Mouse (Mus musculus): ENCODE results near the gene Mxra7.
"Not testable (repeated sequence)": the region's sequence is repeated elsewhere in the genome, so short reads cannot be mapped to it uniquely, and the experiment has no call there.

Gene Mxra7

DNA sequence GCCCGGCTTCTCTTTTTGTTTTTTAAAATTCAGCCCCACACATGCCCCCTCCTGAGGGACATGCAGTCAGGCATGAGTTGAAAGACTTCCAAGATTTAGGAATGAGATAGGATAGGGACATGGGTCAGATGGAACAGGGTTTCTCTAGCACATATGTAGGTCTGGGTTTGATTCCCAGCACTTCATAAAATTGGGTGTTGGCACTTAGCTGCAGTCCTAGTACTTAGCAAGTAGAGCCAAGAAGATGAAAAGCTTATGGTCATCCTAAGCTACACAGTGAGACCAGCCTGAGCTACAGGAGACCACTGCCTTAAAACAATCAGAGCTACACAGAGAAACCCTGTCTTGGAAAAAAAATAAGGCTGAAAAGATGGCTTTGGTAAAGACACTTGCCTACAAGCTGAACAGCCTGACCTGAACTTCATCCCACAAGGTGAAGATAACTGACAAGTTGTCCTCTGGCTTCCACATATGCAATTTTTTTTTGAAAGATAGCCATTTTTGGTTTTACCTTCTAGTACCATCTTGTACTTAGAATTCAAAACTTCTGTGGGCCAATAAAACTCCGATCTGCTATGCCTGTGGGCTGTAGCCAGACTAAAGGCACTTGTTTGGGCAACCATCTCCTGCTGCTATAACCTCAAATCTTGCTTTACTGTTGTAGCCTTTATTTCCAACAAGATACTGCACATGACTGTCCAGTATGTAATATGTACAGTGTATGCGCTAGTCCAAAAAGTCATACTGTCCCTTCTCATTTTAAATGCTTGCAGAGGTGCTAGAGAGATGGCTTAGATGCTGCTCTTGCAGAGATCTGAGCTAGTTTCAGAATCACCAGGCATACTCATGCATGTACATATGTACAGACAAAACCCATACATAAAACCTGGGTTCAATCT, 19.6 kb upstream of the Mxra7 start:
- DNase-seq (ENCODE audit: low spot score in 2 of 2) = no peak

DNA sequence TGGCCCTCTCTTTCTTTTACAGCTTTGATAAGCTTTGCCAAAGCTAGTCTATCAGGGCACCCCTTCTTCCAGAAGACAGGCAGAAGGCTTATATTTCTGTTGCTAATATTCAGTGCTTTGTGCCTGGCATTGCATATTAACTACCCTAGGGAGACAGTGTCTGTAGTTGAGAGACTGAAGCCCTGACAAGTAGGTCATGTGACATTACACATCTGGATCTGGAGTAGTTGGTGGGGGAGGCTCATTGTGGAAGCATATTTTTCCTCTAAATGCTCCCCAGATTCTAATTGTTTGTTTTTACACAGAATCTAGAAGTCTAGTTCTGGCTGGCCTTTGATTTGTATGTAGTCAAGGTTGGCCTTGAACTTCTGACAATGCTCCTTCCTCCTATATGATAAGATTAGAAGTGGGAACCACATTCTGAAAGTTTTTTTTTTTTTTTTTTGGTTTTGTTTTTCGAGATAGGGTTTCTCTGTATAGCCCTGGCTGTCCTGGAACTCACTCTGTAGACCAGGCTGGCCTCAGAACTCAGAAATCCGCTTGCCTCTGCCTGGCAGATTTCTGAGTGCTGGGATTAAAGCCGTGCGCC, 18.8 kb upstream of the Mxra7 start:
- DNase-seq (ENCODE audit: low spot score in 2 of 2) = no peak

DNA sequence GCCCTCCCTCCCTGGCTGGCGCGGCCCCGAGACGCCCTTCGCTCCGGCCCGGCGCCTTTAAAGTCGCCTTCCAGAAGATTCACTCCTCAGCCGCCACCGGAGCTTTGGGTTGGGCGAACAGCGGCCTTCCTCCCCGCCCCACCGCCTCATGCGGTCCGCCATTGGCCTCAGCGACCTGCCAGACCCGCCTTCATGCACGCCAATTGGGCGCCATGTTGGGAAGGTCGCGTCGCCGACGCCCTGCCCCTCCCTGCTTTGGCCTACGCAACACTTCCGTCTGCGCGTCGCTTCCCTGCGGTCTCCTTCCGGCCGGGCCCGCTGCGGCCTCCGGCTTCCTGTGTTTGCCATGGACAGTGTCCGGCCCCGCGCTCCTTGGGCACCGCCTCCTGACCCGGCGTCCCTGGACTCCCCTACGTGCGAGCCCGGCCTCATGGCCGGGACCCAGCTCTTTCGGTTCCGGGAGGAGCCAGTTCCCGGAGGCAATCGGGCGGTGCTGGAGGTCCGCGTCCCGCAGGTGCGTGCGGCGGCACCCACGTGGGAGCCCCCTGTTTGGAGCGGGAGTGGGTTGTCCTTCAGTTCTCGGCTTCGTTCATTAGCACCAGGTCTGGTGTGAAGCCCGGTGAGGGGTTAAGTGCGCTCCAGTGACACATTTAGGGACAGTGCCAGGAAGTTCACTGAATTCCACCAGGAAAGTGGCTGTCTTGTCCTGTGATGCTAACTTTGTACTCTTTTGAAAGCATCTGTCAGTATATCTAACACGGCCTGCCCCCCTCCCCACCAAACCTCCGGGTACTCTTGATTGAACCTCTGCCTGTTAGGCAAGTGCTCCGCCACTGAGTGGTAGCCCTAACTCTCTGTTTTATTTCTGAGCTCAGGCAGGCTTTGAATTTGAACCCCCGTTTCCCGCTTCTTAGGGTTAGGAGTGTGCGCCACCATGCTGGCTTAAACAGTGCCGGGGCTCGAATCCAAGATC, 15.7 kb upstream of the Mxra7 start, which contains the start of the genes Mettl23 and Jmjd6:
Mettl23 (plus strand) TSS at position 18 of the 973 bp plus-strand sequence.
Jmjd6 (minus strand) TSS at position 189 of the 973 bp plus-strand sequence.
- DNase-seq (ENCODE audit: low spot score in 2 of 2) = peak; percentile 96 to 98

DNA sequence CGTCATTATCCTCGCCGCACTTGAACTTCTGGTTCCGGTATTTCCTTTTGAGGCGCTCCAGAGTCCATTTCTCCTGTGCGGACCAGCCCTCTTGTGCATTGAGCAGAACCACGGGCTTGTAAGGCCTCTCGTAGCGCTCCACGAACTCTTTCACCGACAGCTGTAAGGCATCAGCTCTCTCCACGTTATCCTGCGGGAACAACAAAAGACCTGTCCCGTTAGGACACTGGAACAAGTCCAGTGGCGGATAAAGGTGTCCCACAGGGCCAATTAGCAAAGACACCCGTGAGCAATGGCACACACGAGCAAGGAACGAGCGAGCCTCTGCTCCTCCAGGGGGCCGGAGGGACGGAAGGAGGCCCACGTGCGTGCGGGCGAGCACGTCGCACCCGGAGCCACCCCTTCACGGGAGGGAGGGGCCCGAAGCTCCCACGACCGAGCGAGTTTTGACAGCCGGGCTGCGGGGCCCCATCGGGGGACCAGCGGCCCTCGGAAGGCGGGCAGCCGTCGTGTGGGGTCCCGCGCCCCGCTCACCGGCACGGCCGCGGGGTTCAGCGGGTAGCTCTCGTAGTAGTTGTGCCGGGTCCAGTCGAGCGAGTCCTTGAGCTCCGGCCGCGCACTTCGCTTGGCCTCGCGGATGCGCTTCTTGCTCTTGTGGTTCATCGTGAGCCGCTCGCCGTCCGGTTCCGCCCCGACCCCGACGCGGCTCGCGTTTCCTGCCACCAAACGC, 14.8 kb upstream of the Mxra7 start:
- peak; percentile 66 to 68 for DNase-seq (ENCODE audit: low spot score in 2 of 2)

DNA sequence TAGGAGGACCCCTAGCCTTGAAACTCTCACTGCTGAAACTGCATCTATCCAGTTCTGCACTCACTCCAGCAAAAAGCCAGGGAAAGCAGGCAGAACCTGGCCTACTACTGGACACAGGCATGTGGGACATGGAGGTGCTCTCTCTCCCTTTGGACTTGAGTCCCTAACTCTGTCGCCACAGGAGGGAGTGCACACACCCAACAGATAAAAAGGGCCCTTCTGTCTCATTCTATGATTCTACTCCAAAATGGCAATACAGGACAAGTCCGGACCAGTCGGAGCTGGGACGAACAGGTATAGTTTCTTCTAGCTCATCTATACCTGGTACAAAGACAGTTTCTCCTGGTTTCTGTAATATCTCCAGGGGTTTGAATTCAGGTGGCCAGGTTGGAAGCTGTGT, 12.9 kb upstream of the Mxra7 start:
- no peak for DNase-seq (ENCODE audit: low spot score in 2 of 2)

DNA sequence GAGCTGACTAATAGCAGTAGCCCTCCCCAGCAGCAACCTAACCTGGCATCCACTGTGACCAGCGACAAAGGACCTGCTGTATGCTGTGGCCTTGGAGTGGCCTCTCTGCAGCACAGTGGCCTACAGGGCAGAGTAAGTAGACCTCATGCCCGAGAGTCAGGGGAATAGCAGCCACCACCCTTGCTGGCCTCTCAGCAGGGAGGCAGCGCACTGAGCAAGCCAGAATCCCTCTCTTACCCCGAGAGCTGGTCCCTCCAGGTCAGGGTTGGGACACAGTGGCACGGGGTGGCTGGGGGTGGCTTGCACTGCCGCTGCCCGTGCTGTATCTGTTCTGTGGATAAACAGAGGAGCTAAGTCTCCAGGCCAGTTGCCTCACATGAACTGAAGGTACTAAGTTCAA, 11.8 kb upstream of the Mxra7 start:
- no peak for DNase-seq (ENCODE audit: low spot score in 2 of 2)

DNA sequence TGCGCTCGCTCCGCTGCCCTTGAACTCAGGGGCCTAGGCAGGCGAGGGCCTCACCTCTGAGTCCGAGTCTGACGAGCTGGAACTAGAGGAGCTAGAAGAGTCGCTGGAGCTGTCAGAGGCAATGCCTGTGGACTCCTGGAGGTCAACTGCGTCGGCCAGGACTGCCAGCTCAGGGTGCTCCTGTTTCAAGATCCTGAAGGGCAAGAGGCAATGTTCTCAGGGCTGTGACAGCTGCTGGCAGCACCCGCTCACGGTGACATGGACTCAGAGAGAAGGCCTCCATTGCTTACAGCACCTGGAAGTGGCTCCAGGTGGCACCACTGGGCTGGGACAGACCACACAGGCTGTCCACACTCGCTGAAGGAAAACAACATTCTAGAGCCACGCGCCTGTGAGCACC, 11.1 kb upstream of the Mxra7 start:
- no peak for DNase-seq (ENCODE audit: low spot score in 2 of 2)

DNA sequence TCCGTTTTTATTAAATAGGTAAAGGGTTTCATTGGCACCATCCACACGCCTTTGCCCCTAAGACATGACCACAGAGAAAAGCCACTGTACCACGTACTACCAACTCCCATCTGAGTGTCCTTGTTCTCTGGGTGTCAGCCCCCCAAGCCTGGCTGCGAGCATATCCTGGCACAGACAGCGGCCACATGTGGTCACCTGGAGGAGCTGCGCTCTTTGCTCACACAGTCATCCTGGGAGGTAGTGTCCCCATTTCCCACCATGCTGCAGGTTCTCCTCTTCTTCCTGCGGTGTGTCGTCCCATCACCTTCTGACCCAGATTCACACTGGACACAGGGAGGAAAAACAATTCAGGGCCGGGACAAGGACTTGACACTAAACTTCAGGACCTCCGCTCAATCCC, 9.6 kb upstream of the Mxra7 start:
- DNase-seq (ENCODE audit: low spot score in 2 of 2) = no peak

DNA sequence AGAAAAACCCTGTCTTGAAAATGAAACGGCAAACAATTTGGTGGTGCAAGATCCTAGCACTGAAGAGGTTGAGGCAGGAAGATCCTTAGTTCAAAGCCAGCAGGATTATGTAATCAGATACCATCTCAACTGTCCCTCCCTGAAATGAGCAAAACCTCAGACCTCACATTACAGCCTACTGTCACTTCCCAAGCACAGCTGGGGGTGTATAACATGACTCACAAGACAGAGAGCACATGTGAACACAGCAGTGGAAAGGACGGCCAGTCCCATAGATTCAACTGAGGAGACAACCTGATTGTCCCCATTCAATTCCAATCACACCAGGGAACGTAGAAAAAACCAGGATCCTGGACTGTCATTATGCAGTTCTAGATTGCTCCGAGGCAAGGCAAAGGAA, 8.4 kb upstream of the Mxra7 start:
- DNase-seq (ENCODE audit: low spot score in 2 of 2) = no peak

DNA sequence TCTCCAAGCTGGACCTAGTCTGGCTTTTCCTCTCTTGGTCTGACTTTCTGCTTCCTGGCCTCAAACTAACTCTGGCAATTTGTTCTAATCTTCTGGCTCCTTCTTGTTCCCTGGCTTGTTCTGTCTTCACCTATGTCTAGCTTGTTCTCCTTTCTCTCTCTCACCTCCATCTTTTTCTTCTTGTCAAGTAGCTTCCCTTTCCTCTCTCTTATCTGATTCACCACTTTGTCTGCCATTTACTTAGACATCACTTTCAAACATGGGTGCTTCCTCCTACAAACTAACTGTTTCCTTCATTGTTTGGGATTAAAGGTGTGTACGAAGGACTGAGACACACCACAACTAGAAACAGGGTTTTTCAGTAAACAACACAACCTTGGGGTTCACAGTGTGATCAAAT, 7.1 kb upstream of the Mxra7 start:
- DNase-seq (ENCODE audit: low spot score in 2 of 2) = no peak

DNA sequence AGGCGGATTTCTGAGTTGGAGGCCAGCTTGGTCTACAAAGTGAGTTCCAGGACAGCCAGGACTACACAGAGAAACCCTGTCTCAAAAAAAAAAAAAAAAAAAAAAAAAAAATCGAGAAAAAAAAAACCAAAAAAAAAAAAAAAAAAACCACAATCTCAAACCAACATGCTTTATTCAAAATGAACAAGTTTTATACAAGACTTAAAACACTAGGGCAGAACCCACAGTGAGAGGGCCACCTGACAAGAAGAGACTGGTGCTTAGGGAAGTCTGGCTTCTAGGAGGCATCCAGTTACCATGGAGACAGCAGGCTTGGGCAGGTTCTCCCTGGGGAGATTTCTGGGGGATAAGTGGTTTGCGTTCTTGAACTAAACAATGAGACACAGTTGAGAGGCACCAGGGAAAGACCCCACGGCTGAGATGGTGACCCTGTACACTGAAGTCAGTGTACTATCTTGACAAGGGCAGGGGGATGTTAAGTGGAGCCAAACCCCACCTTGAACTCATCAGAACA, 4.4 kb upstream of the Mxra7 start:
- DNase-seq (ENCODE audit: low spot score in 2 of 2) = no peak

DNA sequence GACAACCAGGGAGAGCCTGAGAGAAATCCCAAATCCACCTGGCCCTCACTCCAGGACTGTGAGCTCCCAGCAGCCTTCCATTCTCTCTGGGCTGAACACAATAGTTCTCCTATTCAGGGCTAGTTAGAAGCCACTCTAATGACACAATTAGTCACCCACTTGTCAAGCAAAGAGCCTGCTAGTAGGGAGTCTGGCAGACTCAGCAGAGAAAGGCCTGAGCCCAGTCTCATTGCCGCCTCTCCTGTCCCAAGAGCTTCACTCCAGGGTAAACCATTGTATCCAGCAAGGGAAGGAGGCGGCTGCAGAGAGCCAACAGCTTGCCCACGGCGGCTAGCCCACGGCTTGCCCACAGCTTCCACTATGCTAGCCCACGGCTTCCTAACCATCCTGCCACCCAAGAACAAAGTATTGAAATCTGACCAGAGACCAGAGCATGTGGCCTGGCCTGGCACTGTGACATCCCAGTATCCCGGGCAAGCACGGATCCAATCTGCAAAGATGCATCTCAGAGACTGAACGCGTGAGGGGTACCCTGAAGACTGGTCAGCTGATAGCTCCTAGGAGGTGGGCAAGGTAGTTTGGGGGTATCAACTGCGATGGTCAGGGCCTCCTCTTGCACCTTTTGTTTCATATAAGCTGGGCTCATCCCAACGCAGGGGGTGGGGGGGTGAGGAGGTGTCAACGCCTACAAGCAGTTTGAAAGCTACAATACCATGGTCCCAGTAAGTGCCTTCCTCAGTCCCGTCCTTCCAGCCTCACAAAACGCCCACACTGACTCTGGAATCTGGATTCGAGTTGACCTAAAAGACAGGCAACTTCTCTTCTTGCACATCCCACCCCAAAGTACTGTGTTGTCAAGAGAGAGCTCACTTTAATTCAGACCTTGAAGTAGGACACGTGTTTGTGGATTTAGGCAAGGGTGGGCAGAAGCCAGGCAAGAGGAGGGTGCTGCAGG, 1.0 kb downstream of the Mxra7 start:
- no peak for DNase-seq (ENCODE audit: low spot score in 2 of 2)

DNA sequence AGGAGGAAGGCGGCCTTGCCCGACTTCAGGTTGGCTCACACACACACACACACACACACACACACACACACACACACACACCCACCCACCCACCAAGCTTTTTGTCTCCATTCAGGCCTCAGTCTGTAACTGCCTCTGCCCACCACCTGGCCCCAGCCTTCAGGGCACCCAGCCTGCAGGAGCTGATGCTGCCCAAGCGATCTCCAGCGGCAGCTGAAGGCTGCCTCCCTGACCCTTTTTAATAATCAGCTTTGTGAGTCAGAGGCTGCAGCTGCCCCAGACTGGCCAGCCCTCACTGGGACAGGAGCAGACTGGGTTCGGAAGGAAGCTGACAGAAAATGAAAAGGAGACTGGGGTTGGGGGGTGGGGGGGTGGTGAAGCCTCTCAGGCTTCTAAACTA, 2.6 kb downstream of the Mxra7 start:
- no peak for DNase-seq (ENCODE audit: low spot score in 2 of 2)

DNA sequence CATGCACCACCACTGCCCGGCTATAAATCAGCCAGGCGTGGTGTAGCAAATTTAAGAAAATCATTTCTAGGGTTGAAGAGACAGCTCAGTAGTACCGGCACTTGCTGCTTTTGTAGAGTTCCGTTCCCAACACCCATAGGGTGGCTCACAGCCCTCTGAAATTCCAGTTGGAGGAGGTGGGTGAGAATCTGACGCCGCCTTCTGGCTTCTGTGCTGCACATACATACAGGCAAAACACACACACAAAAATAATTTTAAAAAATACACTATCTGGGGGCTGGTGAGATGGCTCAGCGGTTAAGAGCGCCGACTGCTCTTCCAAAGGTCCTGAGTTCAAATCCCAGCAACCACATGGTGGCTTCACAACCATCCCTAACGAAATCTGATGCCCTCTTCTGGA, 4.0 kb downstream of the Mxra7 start:
- DNase-seq (ENCODE audit: low spot score in 2 of 2) = not testable (repeated sequence)

DNA sequence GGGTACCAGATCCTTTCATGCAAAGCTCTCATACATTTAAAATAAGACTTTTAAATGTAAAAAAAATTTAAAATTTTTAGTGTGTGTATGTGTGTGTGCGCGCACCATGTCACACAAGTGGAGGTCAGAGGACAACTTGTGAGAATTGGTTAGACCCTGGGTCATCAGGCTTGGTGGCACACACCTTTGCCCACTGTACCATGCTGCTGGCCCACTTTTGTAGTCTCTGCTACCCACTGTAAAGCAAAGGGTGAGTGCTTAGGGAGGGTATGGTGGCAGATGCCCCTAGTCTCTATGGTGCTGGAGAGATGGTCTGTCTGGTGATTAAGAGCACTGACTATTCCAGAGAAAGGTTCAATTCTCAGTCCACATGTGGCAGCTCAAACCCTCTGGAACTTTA, 4.6 kb downstream of the Mxra7 start:
- DNase-seq (ENCODE audit: low spot score in 2 of 2) = no peak

DNA sequence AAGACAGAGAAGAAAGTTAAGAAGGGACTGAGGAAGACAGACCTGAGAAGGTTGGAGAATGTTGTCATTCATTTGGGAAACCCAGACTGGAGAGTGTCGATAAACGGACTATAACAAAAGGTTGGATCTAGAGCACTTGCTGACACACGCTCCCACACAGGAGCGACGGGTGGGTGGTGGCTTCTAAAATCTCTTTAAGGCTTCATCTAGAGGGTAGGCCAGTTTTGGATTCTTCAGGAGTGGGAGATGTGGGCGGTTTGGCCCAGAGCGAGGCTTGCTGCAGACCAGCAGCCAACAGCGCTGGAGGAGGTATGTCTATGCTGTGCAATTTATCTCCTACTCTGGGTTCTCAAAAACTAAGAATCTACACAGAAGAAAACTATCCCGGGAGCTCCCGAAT, 5.2 kb downstream of the Mxra7 start:
- DNase-seq (ENCODE audit: low spot score in 2 of 2) = no peak

DNA sequence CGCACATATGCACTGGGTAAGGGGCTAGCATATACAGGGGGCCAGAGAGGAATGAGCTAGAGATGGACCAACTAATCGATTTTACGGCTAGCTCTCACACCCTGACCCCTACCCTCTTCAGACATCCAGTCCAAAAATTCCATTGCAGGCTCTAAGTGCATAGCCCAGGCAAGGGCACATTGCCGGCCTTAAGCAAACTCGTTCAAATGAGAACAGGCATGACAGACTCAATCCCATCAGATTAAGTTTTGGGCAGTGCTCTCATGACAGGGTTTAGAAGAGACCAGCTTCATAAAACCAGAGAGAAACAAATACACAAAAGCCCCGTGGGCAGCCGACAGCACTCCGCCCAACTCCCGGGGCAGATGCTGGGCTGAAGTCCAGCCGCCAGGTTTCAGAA, 5.6 kb downstream of the Mxra7 start:
- no peak for DNase-seq (ENCODE audit: low spot score in 2 of 2)

DNA sequence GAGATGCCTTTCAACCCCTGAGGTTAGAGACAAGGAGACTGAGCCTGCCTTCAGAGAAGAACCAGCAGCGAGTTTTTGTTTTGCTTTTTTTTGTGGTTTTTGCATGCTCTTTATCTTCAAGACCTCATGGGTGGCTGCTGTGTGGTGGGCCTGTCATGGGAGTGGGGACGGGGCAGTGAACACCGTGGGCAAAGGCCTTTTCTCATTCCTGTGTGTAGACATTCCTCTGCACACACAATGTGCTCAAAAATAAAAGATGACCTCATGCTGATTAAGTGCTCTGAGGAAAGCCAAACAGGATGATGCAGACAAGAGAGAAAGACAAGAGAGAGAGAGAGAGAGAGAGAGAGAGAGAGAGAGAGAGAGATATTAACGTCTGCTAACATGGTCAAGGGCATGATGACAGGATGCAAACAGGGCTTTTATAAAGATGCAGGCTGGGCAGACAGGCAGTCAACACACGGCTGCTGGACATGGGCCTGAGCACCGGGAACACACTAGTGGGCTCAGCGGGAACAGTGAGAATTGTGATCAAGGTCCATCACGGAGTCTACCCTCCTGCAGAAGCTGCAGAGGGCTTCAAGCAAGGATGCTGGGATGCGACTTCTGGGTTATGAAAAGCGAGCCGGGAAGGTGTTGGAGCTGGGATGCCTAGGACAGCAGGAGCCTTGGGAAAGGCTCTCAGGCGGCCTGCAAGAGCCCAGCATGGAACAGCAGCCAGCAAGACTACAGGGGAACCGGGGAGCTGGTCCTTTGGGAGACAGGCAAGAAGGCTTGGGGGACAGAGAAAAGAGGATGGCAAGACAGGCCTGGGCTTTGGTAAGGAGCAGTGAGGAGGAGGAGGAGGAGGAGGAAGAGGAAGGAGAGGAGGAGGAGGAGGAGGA, 6.5 kb downstream of the Mxra7 start:
- no peak for DNase-seq (ENCODE audit: low spot score in 2 of 2)
